Mouse (Mus musculus) kidney, postnatal 36 days (tissue): ENCODE results near the gene Hivep3.

Experiments
- DNase-seq, 2 experiments: peaks; one replicate each; pipeline ENCODE4 v3.0.0; 2021 to 2022; ENCODE audit warnings: mixed read lengths in 2 of 2

Hivep3 gene

DNA sequence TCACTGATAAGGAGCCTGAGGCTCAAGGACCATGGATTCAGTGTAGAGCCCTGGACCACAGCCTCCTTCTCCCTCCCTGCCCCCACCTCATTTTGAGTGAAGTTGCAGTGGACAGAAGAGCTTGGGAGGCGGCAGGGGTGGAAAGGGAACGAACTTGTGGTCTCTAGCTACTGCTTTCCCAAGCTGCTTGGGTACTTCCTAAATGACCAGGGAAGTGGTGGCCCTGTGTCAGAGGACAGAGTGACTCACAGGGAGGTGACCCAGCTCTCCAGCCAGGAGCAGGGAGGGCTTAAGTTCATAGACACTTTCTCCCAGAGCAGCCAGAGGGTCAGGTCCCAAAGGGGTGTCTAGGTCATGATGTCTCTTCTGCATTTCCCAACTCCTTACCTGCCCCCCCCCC, 178.6 kb downstream of the Hivep3 start:
- no peak for DNase-seq

DNA sequence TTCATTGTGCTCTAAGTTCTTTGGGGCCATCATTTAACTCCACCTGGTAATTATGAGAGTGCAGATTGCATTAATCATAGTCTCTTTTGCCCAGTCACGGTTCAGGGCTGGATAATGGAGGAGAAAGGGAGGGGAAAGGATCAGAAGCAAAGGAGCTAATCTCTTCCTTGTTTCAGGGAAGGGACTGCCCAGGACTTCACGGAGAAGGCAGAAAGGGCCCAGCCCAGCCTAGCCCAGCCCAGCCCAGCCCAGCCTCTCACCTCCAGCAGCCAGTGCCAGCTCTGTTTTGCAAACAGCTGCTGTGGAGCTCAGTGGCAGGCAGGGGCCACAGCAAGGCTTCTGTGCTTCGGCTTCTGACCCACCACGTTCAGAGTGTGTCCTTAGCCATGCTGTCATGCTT, 180.6 kb downstream of the Hivep3 start:
- no peak for DNase-seq

GRCm38 (mm10) chr4:119915069-119915468, 181.5 kb downstream of the Hivep3 start:
- DNase-seq, result no peak

DNA sequence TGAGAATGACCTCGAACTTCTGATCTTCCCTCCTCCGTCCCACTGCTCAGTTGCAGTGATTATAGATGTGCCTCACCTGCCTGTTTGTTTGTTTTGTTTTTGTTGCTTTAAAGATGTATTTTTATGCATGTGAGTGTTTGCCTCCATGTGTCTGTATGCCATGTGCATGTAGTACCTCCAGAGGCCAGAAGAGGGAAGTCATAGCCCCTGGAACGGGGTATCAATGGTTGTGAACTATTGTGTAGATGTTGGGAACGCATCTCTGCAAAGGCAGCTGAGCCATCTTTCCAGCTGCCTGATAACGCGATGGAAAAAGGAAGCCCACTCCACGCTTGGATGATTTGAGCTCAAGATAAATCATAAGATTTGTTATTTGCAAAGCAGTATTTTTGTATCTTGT, 183.9 kb downstream of the Hivep3 start:
- DNase-seq, result peak; percentile 19 to 64

GRCm38 (mm10) chr4:119919349-119919748, 185.8 kb downstream of the Hivep3 start:
- no peak for DNase-seq

- peak in 1 of 2 experiments; percentile 32 for DNase-seq
Measured at GRCm38 (mm10) chr4:119921022-119921717, 187.6 kb downstream of the Hivep3 start.

GRCm38 (mm10) chr4:119921723-119922266, 188.2 kb downstream of the Hivep3 start:
- DNase-seq, result no peak

DNA sequence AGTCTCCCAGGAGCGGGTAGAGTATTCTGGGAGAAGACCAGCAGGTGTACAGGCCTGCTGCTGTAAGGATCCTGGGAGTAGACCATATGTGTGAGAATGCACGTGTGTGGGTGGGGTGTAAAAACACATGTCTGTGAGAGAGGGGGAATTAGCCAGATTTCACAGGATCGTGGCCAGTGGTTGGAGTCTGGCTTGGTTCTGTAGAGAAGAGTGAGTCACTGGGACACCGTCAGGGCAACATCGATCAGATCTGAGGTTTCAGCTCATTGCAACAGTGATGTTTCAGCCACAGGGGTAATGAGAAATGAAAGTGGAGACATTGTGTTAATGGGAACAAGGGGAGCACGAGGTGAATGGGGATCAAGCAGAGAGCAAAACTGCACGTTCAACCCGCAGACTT, 189.4 kb downstream of the Hivep3 start:
- no peak for DNase-seq

DNA sequence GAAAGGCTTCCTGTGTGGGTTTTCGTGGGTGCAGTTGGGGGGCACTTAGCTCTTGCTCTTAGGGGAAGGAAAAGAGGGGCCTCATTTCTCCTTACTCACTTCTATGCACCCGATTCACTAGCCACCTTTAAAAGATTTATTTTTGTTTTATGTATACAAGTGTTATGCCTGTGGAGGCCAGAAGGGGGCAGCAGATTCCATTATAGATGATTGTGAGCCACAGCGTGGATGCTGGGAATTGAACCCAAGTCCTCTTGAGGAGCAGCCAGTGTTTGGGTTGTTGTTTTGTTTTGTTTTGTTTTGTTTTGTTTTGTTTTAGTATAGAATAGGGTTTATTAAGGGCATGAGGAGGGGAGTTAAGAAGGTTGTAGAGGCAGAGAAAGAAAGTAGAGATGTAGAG, 189.8 kb downstream of the Hivep3 start:
- no peak for DNase-seq

DNA sequence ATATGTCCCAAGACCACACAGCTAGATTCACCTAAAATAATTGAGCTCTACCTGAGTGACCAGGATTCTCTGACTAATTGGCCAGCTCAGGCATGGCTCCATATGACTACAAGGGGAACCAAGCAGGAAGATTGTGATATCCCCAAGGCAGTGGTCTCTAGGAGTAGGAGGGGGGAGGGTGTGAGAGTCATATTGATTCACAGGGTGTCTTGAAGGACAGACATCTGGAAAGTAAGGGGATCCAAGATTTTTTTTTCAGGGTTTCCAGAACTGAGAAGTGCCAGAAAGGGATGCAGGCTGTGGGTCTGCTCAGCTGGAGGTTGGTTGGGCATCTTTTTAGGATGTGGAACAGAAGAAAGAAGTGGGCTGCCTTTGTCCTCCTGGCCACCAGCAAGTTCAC, 191.5 kb downstream of the Hivep3 start:
- DNase-seq, result no peak

GRCm38 (mm10) chr4:119931923-119932322, 198.3 kb downstream of the Hivep3 start:
- peak; percentile 13 to 29 for DNase-seq

- DNase-seq, result no peak
Measured at GRCm38 (mm10) chr4:119932549-119933257, 199.1 kb downstream of the Hivep3 start.

- no peak for DNase-seq
Measured at GRCm38 (mm10) chr4:119934901-119935300, 201.3 kb downstream of the Hivep3 start.

DNA sequence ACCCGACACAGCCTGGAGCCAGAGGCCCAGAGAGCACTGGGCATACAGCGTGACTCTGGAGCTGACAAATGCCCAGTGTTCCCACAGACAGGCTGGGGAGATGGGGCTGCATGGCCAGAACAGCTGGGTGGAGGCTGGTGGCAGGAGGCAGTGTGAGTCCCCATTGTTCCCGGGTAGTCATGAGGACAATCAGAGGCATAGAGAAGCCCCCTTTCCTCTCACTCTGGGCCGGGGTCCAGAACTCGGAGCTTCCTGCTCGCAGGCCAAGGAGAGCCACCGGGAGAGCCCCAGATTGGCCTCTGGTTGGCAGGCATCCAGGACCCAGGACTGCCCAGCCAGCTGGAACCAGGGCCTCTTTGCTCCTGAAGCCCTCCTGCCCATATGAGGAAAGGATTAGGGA, 204.3 kb downstream of the Hivep3 start:
- peak; percentile 64 to 81 for DNase-seq

GRCm38 (mm10) chr4:119938518-119938917, 204.9 kb downstream of the Hivep3 start:
- DNase-seq, result peak; percentile 25 to 49

DNA sequence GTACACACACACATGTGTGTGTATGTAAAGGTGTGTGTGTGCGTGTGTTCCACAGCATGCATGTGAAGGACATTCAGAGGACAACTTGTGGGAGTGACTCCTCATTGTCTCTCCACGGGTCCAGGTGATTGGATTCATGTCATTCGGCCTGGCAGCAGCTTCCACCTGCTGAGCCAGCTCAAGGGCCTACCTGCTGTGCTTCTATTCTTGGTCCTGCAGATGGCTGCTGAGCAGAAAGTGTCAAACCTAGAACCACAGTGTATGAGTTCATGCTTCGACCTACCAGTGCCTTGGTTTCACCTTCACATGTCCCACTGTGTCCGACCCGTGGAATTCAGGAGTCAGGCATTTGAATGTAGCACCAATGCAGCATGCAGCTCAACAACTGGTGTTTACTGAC, 206.2 kb downstream of the Hivep3 start:
- no peak for DNase-seq

- no peak for DNase-seq
Measured at GRCm38 (mm10) chr4:119946224-119946887, 212.8 kb downstream of the Hivep3 start.

DNA sequence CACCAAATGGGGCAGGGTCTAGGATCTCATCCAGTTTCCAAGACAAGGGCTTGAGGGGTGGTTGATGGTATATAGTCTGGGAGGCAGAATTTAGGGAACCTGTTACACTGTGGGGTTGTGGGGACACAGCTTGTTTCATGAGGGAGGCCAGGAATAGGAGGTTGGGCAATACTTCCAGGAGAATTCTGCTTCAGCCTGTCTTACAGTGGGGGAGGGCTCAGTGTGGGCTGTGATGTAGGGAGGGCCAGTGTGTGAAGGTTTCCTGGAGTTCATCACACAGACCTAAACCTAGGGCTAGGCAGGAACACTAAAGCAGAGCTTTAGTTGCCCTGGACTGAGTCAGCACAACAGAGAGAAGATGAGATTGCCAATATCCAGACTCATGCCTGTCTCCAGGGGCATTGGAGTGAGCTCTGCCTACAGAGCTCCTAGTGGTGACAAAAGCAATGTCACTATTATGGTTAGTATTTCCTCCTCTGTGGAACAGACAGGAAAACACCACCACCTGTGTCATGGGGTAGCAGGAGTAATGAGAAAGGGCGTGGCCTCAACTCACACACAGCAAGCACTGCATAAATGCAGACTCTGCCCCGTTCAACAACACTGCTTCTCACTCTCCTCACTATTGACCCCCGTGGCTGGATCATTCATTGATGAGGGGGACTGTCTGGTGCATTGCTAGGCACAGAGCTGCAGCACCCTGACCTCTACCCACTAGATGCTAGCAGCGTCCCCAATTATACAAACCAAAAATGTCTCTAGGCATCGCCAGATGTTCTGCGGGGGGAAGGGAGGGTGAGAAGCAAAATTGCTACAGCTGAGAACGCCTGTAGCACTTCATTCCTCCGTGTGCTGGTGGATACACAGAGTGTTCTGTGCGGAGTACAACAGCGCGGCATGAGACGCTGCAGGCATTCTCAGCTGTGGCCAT, 213.9 kb downstream of the Hivep3 start:
- DNase-seq, result no peak

DNA sequence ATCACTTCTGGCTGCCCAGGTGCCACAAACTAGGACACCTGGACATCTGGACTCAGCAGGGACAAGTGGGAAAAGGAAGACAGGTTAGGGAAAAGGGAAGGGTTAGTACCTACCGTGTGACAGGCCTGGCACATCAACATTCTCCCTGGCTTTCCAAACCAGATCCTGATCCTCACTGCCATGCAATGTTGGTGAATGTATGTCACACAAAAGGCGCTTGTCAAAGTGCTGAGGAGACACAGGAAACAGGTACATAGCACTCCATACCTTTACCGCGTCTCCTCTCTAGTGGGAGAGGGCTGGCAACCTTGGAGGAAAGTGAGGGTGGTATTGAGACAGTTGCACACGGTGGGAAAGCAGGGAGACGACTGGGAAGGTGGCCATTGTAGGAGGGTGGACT, 214.8 kb downstream of the Hivep3 start:
- DNase-seq, result no peak

- no peak for DNase-seq
Measured at GRCm38 (mm10) chr4:119948922-119949614, 215.5 kb downstream of the Hivep3 start.

DNA sequence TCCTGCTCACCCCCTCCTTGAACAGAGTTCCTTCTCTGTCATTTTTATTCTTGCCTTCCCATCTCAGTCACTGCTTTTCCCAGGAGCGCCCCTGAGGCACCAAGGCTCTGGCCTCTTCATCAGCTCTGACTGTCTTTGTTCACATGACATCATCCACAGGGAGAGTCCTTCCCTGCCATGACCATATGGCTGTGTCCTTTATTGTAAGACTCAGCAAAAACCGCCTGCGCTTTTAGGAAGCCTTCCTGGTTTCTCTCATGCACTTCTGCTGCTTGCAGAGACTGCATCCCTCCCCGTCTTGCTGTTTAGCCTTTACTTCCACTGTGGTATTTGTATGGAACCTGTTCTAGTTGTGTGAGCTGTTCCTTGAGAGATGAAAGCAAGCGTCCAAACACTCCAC, 216.6 kb downstream of the Hivep3 start:
- no peak for DNase-seq

DNA sequence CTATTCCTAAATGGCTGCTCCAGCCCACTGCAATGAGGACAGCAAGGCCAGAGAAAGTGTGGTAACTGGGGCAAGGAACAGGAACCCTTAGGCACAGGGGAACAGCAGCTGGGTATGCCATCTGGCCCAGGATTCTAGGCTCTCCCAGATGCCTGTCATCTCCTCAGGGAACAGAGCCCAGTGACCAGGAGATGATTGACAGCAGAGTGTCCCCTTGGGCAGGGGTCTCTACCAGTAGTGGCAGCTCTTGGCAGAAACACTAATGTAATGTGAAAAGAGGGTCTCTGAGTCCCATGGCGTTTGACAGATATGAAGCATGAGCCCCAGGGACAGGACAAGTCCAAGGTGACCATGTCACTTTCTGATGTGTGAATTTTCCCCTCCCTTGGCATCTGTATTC, 217.5 kb downstream of the Hivep3 start:
- DNase-seq, result no peak
